Mouse (Mus musculus): ENCODE results near the gene Gm28308.

GRCm38 (mm10) chr6:52220865-52221310 is 7.7 kb upstream of the Gm28308 start:
- TF ChIP-seq CTCF (IDR thresholded peaks at IDR 0.05) (no peak), POLR2A (IDR thresholded peaks at IDR 0.05; ENCODE audit: insufficient read depth, low read depth, low read length) (no peak), EP300 (IDR thresholded peaks at IDR 0.05; ENCODE audit: insufficient read depth, low read depth, low read length) (no peak)

All from heart, adult 2 months (tissue).